Comparison of ENCODE assay signal across 11 mouse cellular contexts in the genomic region with DNA sequence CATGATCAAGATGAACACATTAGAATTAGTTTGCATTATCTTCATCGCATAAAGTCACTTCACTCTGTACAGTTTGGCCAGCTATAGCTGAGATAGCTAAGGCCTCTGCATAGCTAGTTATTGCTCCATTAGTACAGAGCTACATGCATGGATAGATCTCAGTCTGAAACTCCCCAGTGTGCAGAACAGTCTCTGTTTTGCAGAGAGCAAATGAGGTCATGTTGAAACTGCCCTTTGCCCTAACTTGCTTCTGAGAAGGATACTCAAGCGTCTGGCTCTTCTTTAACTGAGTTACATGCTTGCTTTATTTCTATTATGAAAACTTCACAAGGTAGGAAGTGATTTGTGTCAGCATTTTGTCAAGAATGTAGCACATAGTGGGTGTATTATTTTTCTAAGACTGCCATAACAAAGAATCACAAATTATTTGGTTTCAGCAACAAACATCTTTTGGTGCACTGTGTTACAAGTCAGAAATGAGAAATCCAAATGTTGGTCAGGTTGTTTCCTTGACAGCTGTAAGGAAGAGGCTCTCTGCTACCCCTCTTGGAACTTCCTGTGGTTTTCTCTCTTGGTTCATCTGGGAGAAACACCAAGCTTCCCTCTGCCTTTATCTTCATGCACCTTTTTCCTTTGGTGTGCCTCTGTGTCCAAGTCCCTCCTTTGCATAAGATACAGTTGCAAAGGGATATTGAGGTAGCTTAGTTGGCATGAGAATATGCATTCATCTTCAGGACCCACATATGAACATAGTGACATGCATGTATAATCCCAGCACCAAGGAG.
"Had no signal": no experiment of that assay in that cellular context is flagged by ENCODE, and none has a peak within 500 bp of the region (broad histone marks: within the 10 kb centered on the region; RNA-seq: fewer than 3 reads in every experiment).

No protein-coding gene starts in this region.

- H3K27ac ChIP-seq: intestine, embryonic 15.5 days; limb, embryonic 15.5 days; liver, embryonic 12.5 days; midbrain, embryonic 13.5 days; stomach, embryonic 15.5 days had no signal

- H3K36me3 ChIP-seq: intestine, embryonic 15.5 days; limb, embryonic 15.5 days; liver, embryonic 12.5 days; midbrain, embryonic 13.5 days; stomach, embryonic 15.5 days had no signal

- H3K4me3 ChIP-seq: intestine, embryonic 15.5 days; limb, embryonic 15.5 days; liver, embryonic 12.5 days; midbrain, embryonic 13.5 days; stomach, embryonic 15.5 days had no signal

- H3K27me3 ChIP-seq: intestine, embryonic 15.5 days; limb, embryonic 15.5 days; liver, embryonic 12.5 days; midbrain, embryonic 13.5 days; stomach, embryonic 15.5 days had no signal

- DNase-seq: layer of hippocampus, adult 9-11 months; layer of hippocampus, postnatal 36 days; lung, embryonic 14.5 days; right cerebral cortex, postnatal 14 days; thymus, adult 2 months; thymus, postnatal 25 days had no signal

- H3K4me1 ChIP-seq: intestine, embryonic 15.5 days; limb, embryonic 15.5 days; liver, embryonic 12.5 days; midbrain, embryonic 13.5 days; stomach, embryonic 15.5 days had no signal
